Mouse (Mus musculus): Measurements from ENCODE around the gene Zc3hav1. TPM values are rescaled to one million over a fixed set of nuclear protein-coding genes. Genes with fewer than 3 reads are reported as not detected.

The Zc3hav1 gene
- total RNA-seq, 2 experiments from 2014 or later: 15.3 to 16.2 TPM

GRCm38 (mm10) chr6:38354723-38355353, 435 bp upstream of the Zc3hav1 start:
- no peak for DNase-seq
- intact Hi-C loops (cut with DNase I): loop anchor here (2.0 to 5.0 kb wide), 2 partner anchors 26 to 77 kb away; partner anchors contain the start of genes Ttc26 and Ubn2

- intact Hi-C loops (cut with DNase I): loop anchor here (5.0 kb wide), 1 partner anchor 79 kb away; the partner anchor contains the start of gene Ubn2
- DNase-seq: no peak
Observed at GRCm38 (mm10) chr6:38353181-38353580, 1.2 kb downstream of the Zc3hav1 start.

GRCm38 (mm10) chr6:38352451-38352850, 2.0 kb downstream of the Zc3hav1 start:
- intact Hi-C loops (cut with DNase I): loop anchor here (5.0 kb wide), 1 partner anchor 80 kb away; the partner anchor contains the start of gene Ubn2
- DNase-seq: no peak

- DNase-seq: no peak
- intact Hi-C loops (cut with DNase I): loop anchor here (5.0 kb wide), 1 partner anchor 80 kb away; the partner anchor contains the start of gene Ubn2
Observed at GRCm38 (mm10) chr6:38351930-38352329, 2.5 kb downstream of the Zc3hav1 start.

GRCm38 (mm10) chr6:38349806-38350205, 4.6 kb downstream of the Zc3hav1 start:
- DNase-seq: no peak
- intact Hi-C loops (cut with DNase I): loop anchor here (5.0 kb wide), 1 partner anchor 82 kb away; the partner anchor contains the start of gene Ubn2

- intact Hi-C loops (cut with DNase I): no loop called here
- no peak for DNase-seq
Observed at GRCm38 (mm10) chr6:38348811-38349453, 5.5 kb downstream of the Zc3hav1 start.

GRCm38 (mm10) chr6:38347875-38348274, 6.5 kb downstream of the Zc3hav1 start:
- DNase-seq: no peak
- intact Hi-C loops (cut with DNase I): no loop called here

GRCm38 (mm10) chr6:38345796-38346195, 8.6 kb downstream of the Zc3hav1 start:
- intact Hi-C loops (cut with DNase I): no loop called here
- DNase-seq: peak; percentile 68 to 69

GRCm38 (mm10) chr6:38344006-38344670, 10.3 kb downstream of the Zc3hav1 start:
- DNase-seq: no peak
- intact Hi-C loops (cut with DNase I): no loop called here

- DNase-seq: no peak
- intact Hi-C loops (cut with DNase I): no loop called here
Observed at GRCm38 (mm10) chr6:38343581-38343980, 10.8 kb downstream of the Zc3hav1 start.

- intact Hi-C loops (cut with DNase I): no loop called here
- DNase-seq: no peak
Observed at GRCm38 (mm10) chr6:38342666-38342992, 11.8 kb downstream of the Zc3hav1 start.

GRCm38 (mm10) chr6:38341751-38342665, 12.4 kb downstream of the Zc3hav1 start:
- intact Hi-C loops (cut with DNase I): no loop called here
- DNase-seq: no peak

- intact Hi-C loops (cut with DNase I): no loop called here
- DNase-seq: no peak
Observed at GRCm38 (mm10) chr6:38339078-38339477, 15.3 kb downstream of the Zc3hav1 start.

- DNase-seq: peak in 1 of 2 experiments; percentile 33
Observed at GRCm38 (mm10) chr6:38337951-38338350, 16.5 kb downstream of the Zc3hav1 start.

GRCm38 (mm10) chr6:38337166-38337705, 17.2 kb downstream of the Zc3hav1 start:
- intact Hi-C loops (cut with DNase I): no loop called here
- no peak for DNase-seq

More at GRCm38 (mm10) chr6:38337951-38338350, 16.5 kb downstream of the Zc3hav1 start:
- intact Hi-C loops (cut with DNase I): no loop called here

GRCm38 (mm10) chr6:38335264-38335663, 19.1 kb downstream of the Zc3hav1 start:
- intact Hi-C loops (cut with DNase I): no loop called here
- no peak for DNase-seq

- intact Hi-C loops (cut with DNase I): loop anchor here (2.0 to 5.0 kb wide), 2 partner anchors 166 to 319 kb away; no protein-coding TSS in a partner anchor
- peak in 1 of 2 experiments; percentile 25 for DNase-seq
Observed at GRCm38 (mm10) chr6:38326596-38326995, 27.8 kb downstream of the Zc3hav1 start.

- intact Hi-C loops (cut with DNase I): no loop called here
- no peak for DNase-seq
Observed at GRCm38 (mm10) chr6:38320621-38321020, 33.8 kb downstream of the Zc3hav1 start.

- DNase-seq: no peak
- intact Hi-C loops (cut with DNase I): no loop called here
Observed at GRCm38 (mm10) chr6:38316050-38316449, 38.4 kb downstream of the Zc3hav1 start.

GRCm38 (mm10) chr6:38309741-38310140, 44.7 kb downstream of the Zc3hav1 start:
- intact Hi-C loops (cut with DNase I): no loop called here
- DNase-seq: no peak

All from heart, postnatal 36 days (tissue).